Mouse (Mus musculus) left cerebral cortex, adult 2 months (tissue): Measurements from ENCODE around the gene Lgi2. TPM values are rescaled to one million over a fixed set of nuclear protein-coding genes. Genes with fewer than 3 reads are reported as not detected.

ENCODE experiments used
- DNase-seq, 2 experiments: peaks; one replicate each; pipeline ENCODE4 v3.0.0; 2021 to 2022; ENCODE audit warnings: low spot score in 2 of 2, mixed read lengths in 1 of 2; ENCODE audit errors: extremely low spot score in 1 of 2
- H3K27ac ChIP-seq: fragments of 200-600 bp; 2 replicates; pipeline ENCODE4 v1.8.1; 2022
- H3K4me3 ChIP-seq: fragments of 200-600 bp; 2 replicates; pipeline ENCODE4 v1.8.1; 2022
- CTCF ChIP-seq: fragments of 200-600 bp; IDR thresholded peaks from 2 replicates; pipeline ENCODE4 v1.8.1; 2022; ENCODE audit warnings: antibody characterized with exemption, mild to moderate bottlenecking, moderate library complexity
- intact Hi-C: fragments of 180-260 bp; cut with DNase I; formaldehyde crosslinking; loops from one replicate; pipeline ENCODE4 v1.15.1; 2025
- total RNA-seq, 2 experiments: library from RNA; stranded (reverse); gene quantifications; 2 replicates each; pipeline ENCODE4 v1.2.3; 2021

The Lgi2 gene
- total RNA-seq, 2 experiments from 2014 or later, result 47.0 to 51.3 TPM

- DNase-seq, result no peak
- intact Hi-C loops, result no loop called here
Measured at GRCm38 (mm10) chr5:52534798-52535590, 31.3 kb downstream of the Lgi2 start.

GRCm38 (mm10) chr5:52533705-52534104, 32.6 kb downstream of the Lgi2 start:
- intact Hi-C loops, result no loop called here
- TF ChIP-seq CTCF, result no peak
- no peak for DNase-seq
- Histone ChIP-seq H3K4me3 (no peak overlapping the region), H3K27ac (no peak overlapping the region)

More at GRCm38 (mm10) chr5:52534798-52535590, 31.3 kb downstream of the Lgi2 start:
- no peak overlapping the region for H3K27ac ChIP-seq
- H3K4me3 ChIP-seq, result no peak overlapping the region
- no peak for TF ChIP-seq CTCF

- intact Hi-C loops, result loop anchor here (5.0 kb wide), 1 partner anchor 411 kb away; no protein-coding TSS in a partner anchor
- peak in 1 of 2 experiments; percentile 25 for DNase-seq
- Histone ChIP-seq H3K27ac (no peak overlapping the region), H3K4me3 (no peak overlapping the region)
- TF ChIP-seq CTCF, result no peak
Measured at GRCm38 (mm10) chr5:52528545-52528944, 37.7 kb downstream of the Lgi2 start.

GRCm38 (mm10) chr5:52526324-52526986, 39.8 kb downstream of the Lgi2 start:
- intact Hi-C loops, result loop anchor here (5.0 kb wide), 1 partner anchor 409 kb away; no protein-coding TSS in a partner anchor
- TF ChIP-seq CTCF, result no peak
- Histone ChIP-seq H3K4me3 (no peak overlapping the region), H3K27ac (no peak overlapping the region)
- DNase-seq, result no peak

- peak; percentile 35 to 47 for DNase-seq
- intact Hi-C loops, result loop anchor here (5.0 kb wide), 1 partner anchor 392 kb away; no protein-coding TSS in a partner anchor
- Histone ChIP-seq H3K27ac (no peak overlapping the region), H3K4me3 (no peak overlapping the region)
- TF ChIP-seq CTCF, result peak; percentile 71
Measured at GRCm38 (mm10) chr5:52524207-52524606, 42.1 kb downstream of the Lgi2 start.

- intact Hi-C loops, result loop anchor here (5.0 kb wide), 3 partner anchors 137 to 388 kb away; no protein-coding TSS in a partner anchor
- no peak overlapping the region for H3K4me3 ChIP-seq
- no peak overlapping the region for H3K27ac ChIP-seq
- no peak for TF ChIP-seq CTCF
- DNase-seq, result no peak
Measured at GRCm38 (mm10) chr5:52519921-52520320, 46.3 kb downstream of the Lgi2 start.

DNA sequence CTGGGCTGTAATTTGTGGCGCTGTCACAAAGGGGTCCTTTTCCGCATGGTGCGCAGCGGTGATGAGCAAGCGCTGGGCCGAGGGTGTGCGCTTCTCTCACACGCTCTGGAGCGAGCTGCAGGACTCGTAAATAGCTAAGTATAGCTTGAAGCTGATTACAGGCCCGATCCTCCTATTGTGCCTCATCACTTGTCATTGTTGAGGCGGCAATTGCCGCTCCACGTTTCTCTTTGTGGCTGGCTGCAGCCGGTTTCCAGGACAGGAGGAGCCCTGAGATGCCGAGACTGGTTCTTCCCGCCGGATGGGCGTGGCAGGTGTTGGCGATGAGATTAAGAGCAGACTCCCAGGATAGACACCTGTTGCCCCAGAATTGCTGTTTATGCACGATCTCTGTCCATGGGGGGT, 50.2 kb downstream of the Lgi2 start:
- TF ChIP-seq CTCF, result no peak
- DNase-seq, result peak in 1 of 2 experiments; percentile 28
- Histone ChIP-seq H3K4me3 (peak overlapping the region; percentile 28), H3K27ac (no peak overlapping the region)
- intact Hi-C loops, result loop anchor here (5.0 kb wide), 2 partner anchors 141 to 306 kb away; no protein-coding TSS in a partner anchor

GRCm38 (mm10) chr5:52515246-52516021, 50.8 kb downstream of the Lgi2 start:
- no peak overlapping the region for H3K27ac ChIP-seq
- peak overlapping the region; percentile 28 for H3K4me3 ChIP-seq
- DNase-seq, result peak; percentile 64 to 79
- TF ChIP-seq CTCF, result peak; percentile 85
- intact Hi-C loops, result loop anchor here (5.0 kb wide), 2 partner anchors 142 to 307 kb away; no protein-coding TSS in a partner anchor

DNA sequence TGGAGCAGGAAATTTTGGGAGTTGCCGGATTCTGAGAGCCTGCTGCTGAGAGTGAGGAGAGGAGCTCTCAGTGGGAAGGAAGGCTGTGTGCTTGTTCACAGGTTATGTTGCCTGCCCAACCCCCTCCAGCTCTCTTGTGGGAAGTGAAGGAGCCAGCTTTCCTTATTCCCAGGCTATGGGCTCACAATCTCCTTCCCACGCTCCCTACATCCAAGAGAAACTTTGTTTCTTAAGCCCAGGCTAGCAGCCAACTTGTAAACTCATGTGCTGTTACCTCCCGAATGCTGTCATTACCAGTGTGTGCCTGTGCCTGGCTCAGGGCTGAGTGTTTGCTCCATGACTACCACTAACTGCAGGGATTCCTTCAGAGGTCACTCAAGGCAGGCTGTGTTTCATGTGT, 55.2 kb downstream of the Lgi2 start:
- no peak for DNase-seq
- no peak for TF ChIP-seq CTCF
- no peak overlapping the region for H3K27ac ChIP-seq
- H3K4me3 ChIP-seq, result no peak overlapping the region
- intact Hi-C loops, result no loop called here

GRCm38 (mm10) chr5:52509416-52509815, 56.8 kb downstream of the Lgi2 start:
- TF ChIP-seq CTCF, result no peak
- intact Hi-C loops, result no loop called here
- no peak for DNase-seq
- no peak overlapping the region for H3K4me3 ChIP-seq
- no peak overlapping the region for H3K27ac ChIP-seq

DNA sequence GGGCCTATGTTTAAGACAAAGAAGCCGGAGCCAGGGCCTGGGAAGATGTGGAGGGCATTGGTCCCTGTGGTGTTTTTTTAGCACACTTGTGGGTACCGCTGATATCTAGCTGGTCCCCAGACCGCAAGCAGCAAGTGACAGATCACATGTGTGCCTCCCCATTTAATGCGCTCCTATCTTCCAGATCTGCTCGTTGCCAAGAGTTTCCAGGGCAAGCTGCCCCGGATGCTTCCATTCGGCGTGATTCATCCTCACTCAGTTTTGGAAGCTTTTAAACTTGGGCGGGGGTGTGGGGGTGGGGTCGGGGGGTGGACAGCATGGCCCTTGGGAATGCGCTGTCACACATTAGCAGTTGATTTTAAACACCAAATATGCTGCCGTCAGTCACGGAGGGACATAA, 61.6 kb downstream of the Lgi2 start:
- no peak for TF ChIP-seq CTCF
- intact Hi-C loops, result no loop called here
- Histone ChIP-seq H3K4me3 (no peak overlapping the region), H3K27ac (no peak overlapping the region)
- no peak for DNase-seq

- H3K4me3 ChIP-seq, result no peak overlapping the region
- H3K27ac ChIP-seq, result no peak overlapping the region
- DNase-seq, result no peak
- intact Hi-C loops, result no loop called here
- TF ChIP-seq CTCF, result no peak
Measured at GRCm38 (mm10) chr5:52504148-52504547, 62.1 kb downstream of the Lgi2 start.
